Mouse (Mus musculus): ENCODE measurements around the gene Dnmt3b.
"Not testable (repeated sequence)": the region's sequence is repeated elsewhere in the genome, so short reads cannot be mapped to it uniquely, and the experiment has no call there.

Gene Dnmt3b

GRCm38 (mm10) chr2:153710701-153711330 lies 61.6 kb downstream of the Dnmt3b start:
- no peak for DNase-seq (ENCODE audit: low spot score in 2 of 2)

GRCm38 (mm10) chr2:153712646-153713091 lies 63.4 kb downstream of the Dnmt3b start:
- peak; percentile 6 to 12 for DNase-seq (ENCODE audit: low spot score in 2 of 2)

- peak; percentile 48 to 69 for DNase-seq (ENCODE audit: low spot score in 2 of 2)
Measured at GRCm38 (mm10) chr2:153713227-153713626, 64.0 kb downstream of the Dnmt3b start.

- not testable (repeated sequence) for DNase-seq (ENCODE audit: low spot score in 2 of 2)
Measured at GRCm38 (mm10) chr2:153717861-153718260, 68.6 kb downstream of the Dnmt3b start.

GRCm38 (mm10) chr2:153723098-153723497 lies 73.8 kb downstream of the Dnmt3b start:
- no peak for DNase-seq (ENCODE audit: low spot score in 2 of 2)

GRCm38 (mm10) chr2:153724424-153724823 lies 75.2 kb downstream of the Dnmt3b start:
- no peak for DNase-seq (ENCODE audit: low spot score in 2 of 2)

- DNase-seq (ENCODE audit: low spot score in 2 of 2) = no peak
Measured at GRCm38 (mm10) chr2:153724871-153725270, 75.6 kb downstream of the Dnmt3b start.

- DNase-seq (ENCODE audit: low spot score in 2 of 2) = no peak
Measured at GRCm38 (mm10) chr2:153725291-153725690, 76.0 kb downstream of the Dnmt3b start.

GRCm38 (mm10) chr2:153734033-153734432 lies 84.8 kb downstream of the Dnmt3b start:
- DNase-seq (ENCODE audit: low spot score in 2 of 2) = no peak

Data from left cerebral cortex, adult 9 months (tissue).